Mouse (Mus musculus) bone marrow macrophage, adult 2 months (primary cell): Measurements from ENCODE around the gene Dlg1. TPM values are rescaled to one million over a fixed set of nuclear protein-coding genes. Genes with fewer than 3 reads are reported as not detected.

Experiments used
- H3K27ac ChIP-seq: 2 replicates; pipeline ENCODE4 v1.5.1; 2012; ENCODE audit warnings: low read depth, low read length; ENCODE audit not compliant: insufficient read depth
- H3K4me1 ChIP-seq: 2 replicates; pipeline ENCODE4 v1.6.1; 2012; ENCODE audit warnings: low read length; ENCODE audit not compliant: control insufficient read depth, insufficient read depth
- H3K4me3 ChIP-seq: 2 replicates; pipeline ENCODE4 v1.5.1; 2012; ENCODE audit warnings: mild to moderate bottlenecking, low read length, moderate library complexity; ENCODE audit not compliant: insufficient read depth
- CTCF ChIP-seq: IDR thresholded peaks from 2 replicates; pipeline ENCODE4 v1.5.1; 2012; ENCODE audit warnings: low read depth, mild to moderate bottlenecking, low read length, moderate library complexity
- POLR2A ChIP-seq: IDR thresholded peaks from 2 replicates; pipeline ENCODE4 v1.6.1; 2012; ENCODE audit warnings: mild to moderate bottlenecking, low read depth, low read length, borderline replicate concordance
- polyA plus RNA-seq: library from polyadenylated mRNA; stranded (reverse); fragments of >200 nt; gene quantifications from 2 replicates; pipeline ENCODE4 v1.2.4, GENCODE M21; 2012; ENCODE audit not compliant: missing spikeins, insufficient read depth, insufficient read length

The Dlg1 gene
- polyA plus RNA-seq, 1 experiment = 30.4 TPM

- no peak for TF ChIP-seq POLR2A
- no peak for TF ChIP-seq CTCF
- H3K4me3 ChIP-seq = no peak overlapping the region
- H3K27ac ChIP-seq = no peak overlapping the region
- H3K4me1 ChIP-seq = no peaks in the 10 kb centered on the region
Measured at GRCm38 (mm10) chr16:31654021-31654420, 9.2 kb upstream of the Dlg1 start.

- Histone ChIP-seq H3K27ac (no peak overlapping the region), H3K4me3 (no peak overlapping the region), H3K4me1 (no peaks in the 10 kb centered on the region)
- TF ChIP-seq CTCF (no peak), POLR2A (no peak)
Measured at GRCm38 (mm10) chr16:31655531-31655930, 7.7 kb upstream of the Dlg1 start.

DNA sequence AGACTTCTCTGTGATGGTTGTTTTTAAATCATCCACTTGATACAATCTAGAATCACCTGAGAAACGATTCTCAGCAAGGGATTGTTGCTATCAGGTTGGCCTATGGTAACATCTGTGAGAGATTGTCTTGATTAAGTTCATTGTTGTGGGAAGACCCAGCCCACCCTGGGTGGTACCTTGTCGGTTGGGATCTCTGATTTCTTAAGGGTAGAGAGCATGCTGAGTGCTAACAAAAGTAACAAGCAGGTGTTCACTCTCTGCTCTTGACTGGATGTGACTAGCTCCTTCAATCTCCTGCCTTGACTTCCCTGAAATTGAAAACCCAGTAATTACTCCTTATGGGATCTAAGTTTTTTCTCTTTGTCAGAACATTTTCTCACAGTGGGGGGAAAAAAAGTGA is 5.7 kb upstream of the Dlg1 start:
- Histone ChIP-seq H3K4me1 (no peaks in the 10 kb centered on the region), H3K27ac (no peak overlapping the region), H3K4me3 (no peak overlapping the region)
- TF ChIP-seq POLR2A = no peak
- no peak for TF ChIP-seq CTCF

- Histone ChIP-seq H3K4me3 (no peak overlapping the region), H3K4me1 (no peaks in the 10 kb centered on the region), H3K27ac (no peak overlapping the region)
- TF ChIP-seq CTCF (no peak), POLR2A (no peak)
Measured at GRCm38 (mm10) chr16:31658539-31659334, 4.5 kb upstream of the Dlg1 start.

DNA sequence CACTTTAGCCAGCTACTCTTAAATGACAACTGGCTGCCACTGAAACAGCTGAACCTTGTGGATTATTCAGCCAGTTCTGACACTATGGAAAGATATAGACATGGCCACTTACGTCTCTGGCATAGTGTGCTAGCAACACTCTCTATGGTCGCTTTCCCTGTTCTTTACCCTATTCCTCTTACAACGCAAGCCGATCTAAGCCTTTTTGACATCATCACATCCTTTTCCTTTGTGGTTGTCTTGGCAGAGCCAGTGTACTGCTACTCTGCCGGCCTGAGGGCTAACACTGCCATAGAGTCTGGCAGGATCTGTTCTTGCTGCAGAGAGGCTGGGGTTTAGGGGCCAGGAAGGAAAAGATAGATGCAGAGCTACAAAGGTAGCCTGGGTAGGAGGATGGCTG is 3.8 kb upstream of the Dlg1 start:
- Histone ChIP-seq H3K4me3 (no peak overlapping the region), H3K4me1 (no peaks in the 10 kb centered on the region), H3K27ac (no peak overlapping the region)
- TF ChIP-seq CTCF (no peak), POLR2A (no peak)

- Histone ChIP-seq H3K27ac (no peak overlapping the region), H3K4me3 (peak overlapping the region; percentile 90), H3K4me1 (no peaks in the 10 kb centered on the region)
- TF ChIP-seq POLR2A (no peak), CTCF (no peak)
Measured at GRCm38 (mm10) chr16:31662556-31663378, 476 bp upstream of the Dlg1 start.

- no peak overlapping the region for H3K27ac ChIP-seq
- no peak for TF ChIP-seq CTCF
- no peak for TF ChIP-seq POLR2A
- peak overlapping the region; percentile 90 for H3K4me3 ChIP-seq
- no peaks in the 10 kb centered on the region for H3K4me1 ChIP-seq
Measured at GRCm38 (mm10) chr16:31664287-31664597, 999 bp downstream of the Dlg1 start.

GRCm38 (mm10) chr16:31672202-31672601 is 9.0 kb downstream of the Dlg1 start:
- Histone ChIP-seq H3K4me1 (no peaks in the 10 kb centered on the region), H3K4me3 (no peak overlapping the region), H3K27ac (no peak overlapping the region)
- TF ChIP-seq CTCF (no peak), POLR2A (no peak)

DNA sequence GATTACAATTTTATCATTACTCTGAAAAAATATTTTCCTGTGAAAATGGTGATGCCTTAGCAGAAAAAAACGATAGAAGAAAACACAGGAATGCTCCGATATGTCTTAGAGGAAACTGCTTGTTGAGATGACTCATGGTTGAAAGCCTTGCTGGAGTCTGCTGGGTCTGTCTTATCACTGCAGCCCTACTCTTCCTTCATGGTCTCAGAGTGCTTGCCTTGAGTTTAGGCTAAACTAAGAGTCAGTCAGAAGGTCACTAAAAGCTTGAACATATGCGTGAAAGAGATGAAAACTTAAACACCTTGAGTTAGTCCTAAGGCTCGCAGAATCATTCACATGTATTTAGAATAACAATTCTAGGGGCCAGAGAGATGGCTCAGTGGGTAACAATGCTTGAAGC is 14.2 kb downstream of the Dlg1 start:
- H3K27ac ChIP-seq = no peak overlapping the region
- H3K4me3 ChIP-seq = no peak overlapping the region
- 0 out of 2 replicates have a peak, but pooled peaks cover 3% of the 10 kb centered on the region for H3K4me1 ChIP-seq
- TF ChIP-seq POLR2A (no peak), CTCF (no peak)

- Histone ChIP-seq H3K27ac (no peak overlapping the region), H3K4me3 (no peak overlapping the region), H3K4me1 (0 out of 2 replicates have a peak, but pooled peaks cover 3% of the 10 kb centered on the region)
- TF ChIP-seq POLR2A (no peak), CTCF (no peak)
Measured at GRCm38 (mm10) chr16:31682291-31682690, 19.0 kb downstream of the Dlg1 start.
